Mouse (Mus musculus): ENCODE measurements around the gene Cd207.
"Not testable (repeated sequence)": the region's sequence is repeated elsewhere in the genome, so short reads cannot be mapped to it uniquely, and the experiment has no call there.

The Cd207 gene

GRCm38 (mm10) chr6:83696684-83697083 lies 19.0 kb upstream of the Cd207 start:
- DNase-seq, result no peak

- DNase-seq, result no peak
Measured at GRCm38 (mm10) chr6:83695731-83696130, 18.1 kb upstream of the Cd207 start.

DNA sequence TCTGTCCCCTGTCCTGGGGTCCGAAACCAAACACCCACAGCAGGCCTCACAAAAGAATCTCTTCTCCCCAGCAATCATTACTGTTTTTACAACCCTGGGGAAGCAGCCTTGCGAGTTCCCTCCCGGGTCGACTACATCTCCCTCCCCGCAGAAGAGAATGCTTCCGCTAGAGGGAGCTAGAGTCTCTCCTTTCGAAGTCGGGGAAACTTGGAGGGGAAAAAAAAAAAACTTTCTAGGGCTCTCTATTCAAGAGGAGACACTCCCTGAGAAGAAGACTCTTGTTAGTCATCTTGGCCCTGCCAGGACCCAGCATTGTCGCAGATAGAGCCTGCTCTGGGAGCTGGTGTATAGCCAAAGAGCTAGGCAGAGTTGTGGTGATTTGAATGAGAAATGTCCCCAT lies 16.2 kb upstream of the Cd207 start:
- DNase-seq, result peak; percentile 76

DNA sequence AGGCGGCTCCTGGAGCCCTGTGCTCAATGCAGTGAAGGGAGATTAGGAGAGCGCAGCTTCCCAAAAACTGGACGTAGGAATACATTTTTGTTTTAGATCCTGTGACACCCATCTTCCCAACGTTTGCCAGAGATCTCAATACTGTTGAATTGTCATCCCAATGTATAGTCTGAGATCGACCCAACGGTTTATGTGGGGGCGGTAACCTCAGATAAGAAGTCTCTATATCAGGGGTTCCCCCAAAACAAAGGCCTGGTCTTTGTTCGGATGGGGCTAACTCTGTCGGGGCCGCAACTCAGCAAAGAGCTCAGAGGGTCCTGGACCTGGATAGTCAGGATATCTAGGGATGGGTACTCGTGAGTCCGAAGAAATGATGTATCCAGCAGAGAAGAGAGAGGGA lies 15.3 kb upstream of the Cd207 start:
- no peak for DNase-seq

DNA sequence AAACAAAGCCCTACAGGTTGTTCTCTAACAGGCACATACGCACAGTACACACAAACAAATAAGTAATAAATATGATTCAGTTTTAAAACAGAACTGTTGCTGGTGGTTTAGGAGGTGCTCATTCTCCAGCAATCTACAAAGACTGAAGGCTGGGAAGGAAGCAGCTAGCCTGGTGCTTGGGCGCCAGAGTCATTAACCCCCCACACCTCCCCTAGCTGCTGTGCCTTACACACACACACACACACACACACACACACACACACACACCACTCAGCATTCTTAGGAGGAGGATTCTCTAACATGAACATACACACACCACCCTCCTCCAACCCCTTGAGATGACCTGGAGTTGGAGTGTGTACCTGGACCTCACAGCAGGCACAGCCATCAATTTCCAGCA lies 13.3 kb upstream of the Cd207 start:
- no peak for DNase-seq

DNA sequence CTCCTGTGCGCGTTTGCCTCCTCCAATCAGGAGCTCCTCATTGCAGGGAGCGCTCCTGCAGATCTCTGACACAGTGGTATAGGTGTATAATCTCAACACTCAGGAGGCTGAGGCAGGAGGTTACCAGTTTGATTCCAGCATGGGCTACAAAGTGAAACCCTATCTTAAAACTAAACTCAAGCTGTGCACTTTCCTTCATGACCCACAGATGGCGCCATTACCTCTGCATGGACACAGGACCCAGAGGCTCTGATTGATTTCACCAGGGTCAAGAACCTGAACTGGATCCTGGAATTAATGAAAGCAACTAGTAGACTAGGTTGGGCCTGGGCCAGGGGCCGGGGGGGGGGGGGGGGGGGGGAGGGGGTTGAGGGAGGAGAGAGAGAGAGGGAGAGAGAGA lies 12.6 kb upstream of the Cd207 start:
- peak; percentile 66 for DNase-seq

GRCm38 (mm10) chr6:83689374-83689773 lies 11.7 kb upstream of the Cd207 start:
- no peak for DNase-seq

- DNase-seq, result peak; percentile 94
Measured at GRCm38 (mm10) chr6:83673395-83673794, 4.3 kb downstream of the Cd207 start.

- no peak for DNase-seq
Measured at GRCm38 (mm10) chr6:83665009-83665408, 12.6 kb downstream of the Cd207 start.

DNA sequence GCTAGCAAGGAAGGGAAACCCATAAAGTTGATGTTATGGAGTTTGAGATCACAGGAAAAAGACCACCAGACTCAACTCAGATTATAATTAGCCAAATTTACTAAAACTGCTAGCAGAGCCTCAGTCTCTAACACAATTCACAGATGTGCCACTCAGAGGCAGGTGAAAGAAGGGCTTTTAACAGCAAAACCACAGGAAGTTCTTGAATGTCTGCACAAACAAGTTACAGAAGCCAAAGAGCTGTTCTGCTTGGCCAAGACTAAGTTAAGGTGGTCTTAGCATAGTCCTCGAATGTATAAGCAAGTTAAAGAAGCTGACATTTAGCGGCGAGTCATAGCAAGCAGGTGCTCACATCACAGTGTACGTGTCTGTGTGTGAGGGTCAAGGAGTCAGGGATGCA lies 16.8 kb downstream of the Cd207 start:
- DNase-seq, result peak; percentile 39

GRCm38 (mm10) chr6:83656087-83656486 lies 21.6 kb downstream of the Cd207 start, which contains the start of gene Clec4f:
Gene Clec4f, minus strand, starts transcription at chr6:83656187.
- no peak for DNase-seq

- DNase-seq, result no peak
Measured at GRCm38 (mm10) chr6:83646715-83647114, 30.9 kb downstream of the Cd207 start.

DNA sequence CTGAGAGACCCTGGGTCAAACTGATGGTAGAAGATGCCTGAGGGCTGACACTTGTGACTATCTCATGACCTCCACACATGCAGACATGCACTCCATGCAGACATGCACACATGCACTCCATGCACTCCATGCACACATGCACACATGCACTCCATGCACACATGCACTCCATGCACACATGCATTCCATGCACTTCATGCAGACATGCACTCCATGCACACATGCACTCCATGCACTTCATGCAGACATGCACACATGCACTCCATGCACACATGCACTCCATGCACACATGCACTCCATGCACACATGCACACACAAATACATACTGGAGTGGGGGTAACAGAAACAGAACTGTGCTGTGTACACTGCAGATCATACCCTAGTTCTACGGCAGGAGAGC lies 42.3 kb downstream of the Cd207 start:
- DNase-seq, result no peak

GRCm38 (mm10) chr6:83634631-83635030 lies 43.0 kb downstream of the Cd207 start:
- DNase-seq, result not testable (repeated sequence)

GRCm38 (mm10) chr6:83634106-83634505 lies 43.6 kb downstream of the Cd207 start:
- not testable (repeated sequence) for DNase-seq

- DNase-seq, result no peak
Measured at GRCm38 (mm10) chr6:83631815-83632214, 45.8 kb downstream of the Cd207 start.

GRCm38 (mm10) chr6:83626781-83627180 lies 50.9 kb downstream of the Cd207 start:
- DNase-seq, result peak; percentile 51

All from thymus, postnatal 4 days (tissue).